Mouse (Mus musculus) mature B cell (primary cell): ENCODE measurements around the gene Scand1.

Experiments used
- in situ Hi-C: fragments of 300-500 bp; cut with MboI; formaldehyde crosslinking; loops from 2 replicates; pipeline ENCODE4 v1.14.3; 2019

Gene Scand1

DNA sequence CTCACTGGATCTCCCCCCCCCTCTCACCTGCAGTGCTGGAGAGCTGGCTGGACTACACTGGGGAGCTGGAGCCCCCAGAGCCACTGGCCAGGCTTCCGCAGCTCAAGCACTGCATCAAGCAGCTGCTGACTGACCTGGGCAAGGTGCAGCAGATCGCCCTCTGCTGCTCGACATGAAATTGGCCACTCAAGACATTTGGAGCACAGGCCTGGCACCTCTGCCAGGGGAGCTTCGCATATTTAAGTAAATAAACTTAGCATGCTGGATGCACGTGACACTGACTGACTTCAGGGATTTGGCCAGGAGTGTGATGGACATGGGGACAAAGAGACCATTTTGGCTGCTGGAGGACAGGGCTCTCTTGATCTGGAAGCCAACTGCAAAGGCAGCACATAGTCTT, 5.2 kb downstream of the Scand1 start:
- in situ Hi-C loops: no loop called here

DNA sequence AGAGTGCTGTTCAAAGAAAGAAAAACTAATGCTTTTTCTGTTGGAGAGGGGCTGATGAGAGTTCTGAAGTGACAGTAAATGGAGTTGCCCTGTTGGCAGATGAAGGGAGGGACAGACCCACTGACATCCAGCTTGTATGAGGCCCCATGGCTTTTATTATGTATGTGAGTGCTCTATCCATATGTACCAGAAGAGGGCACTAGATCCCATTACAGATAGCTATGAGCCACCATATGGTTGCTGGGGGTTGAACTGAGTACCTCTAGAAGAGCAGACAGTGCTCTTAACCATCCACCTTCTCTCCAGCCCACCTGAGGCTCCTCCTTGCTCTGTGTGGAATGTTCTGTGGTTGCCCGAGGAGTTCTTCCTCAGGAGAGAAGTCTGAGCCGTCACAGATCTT, 6.7 kb downstream of the Scand1 start:
- in situ Hi-C loops: no loop called here

DNA sequence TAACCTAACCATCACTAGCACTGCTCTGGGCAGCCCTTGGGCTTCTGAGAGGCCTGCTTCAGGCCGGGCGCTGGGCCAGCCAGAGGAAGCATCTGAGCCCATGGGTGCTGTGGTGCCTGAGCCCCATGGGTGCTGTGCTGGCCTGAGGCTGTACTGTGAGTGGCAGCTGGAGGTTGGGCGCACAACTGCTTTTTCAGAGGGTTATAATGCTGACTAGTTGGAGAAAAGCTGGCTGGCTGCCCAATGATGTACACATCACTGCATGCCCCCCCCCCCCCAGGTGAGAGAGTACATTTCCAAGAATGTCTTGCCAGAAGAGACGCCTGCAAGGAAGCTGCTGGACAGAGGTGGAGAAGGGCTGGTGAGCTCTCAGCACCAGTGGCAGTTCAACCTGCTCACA, 8.2 kb downstream of the Scand1 start:
- in situ Hi-C loops: no loop called here

DNA sequence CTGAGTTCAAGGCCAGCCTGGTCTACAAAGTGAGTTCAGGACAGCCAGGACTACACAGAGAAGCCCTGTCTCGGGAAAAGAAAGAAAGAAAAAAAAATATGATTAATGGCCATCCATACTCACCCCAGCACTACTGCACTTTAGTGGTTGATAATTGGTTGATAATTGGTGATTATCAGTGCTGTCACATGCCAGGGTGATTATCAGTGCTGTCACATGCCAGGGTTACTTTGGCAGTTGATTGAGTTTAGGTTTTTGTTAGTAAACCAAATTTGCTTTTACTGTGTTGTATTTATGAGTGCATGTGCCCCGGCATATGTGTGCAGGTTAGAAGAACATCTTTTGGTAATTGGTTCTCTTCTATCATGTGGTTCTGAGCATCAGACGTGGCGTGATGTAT, 10.4 kb downstream of the Scand1 start:
- in situ Hi-C loops: no loop called here

DNA sequence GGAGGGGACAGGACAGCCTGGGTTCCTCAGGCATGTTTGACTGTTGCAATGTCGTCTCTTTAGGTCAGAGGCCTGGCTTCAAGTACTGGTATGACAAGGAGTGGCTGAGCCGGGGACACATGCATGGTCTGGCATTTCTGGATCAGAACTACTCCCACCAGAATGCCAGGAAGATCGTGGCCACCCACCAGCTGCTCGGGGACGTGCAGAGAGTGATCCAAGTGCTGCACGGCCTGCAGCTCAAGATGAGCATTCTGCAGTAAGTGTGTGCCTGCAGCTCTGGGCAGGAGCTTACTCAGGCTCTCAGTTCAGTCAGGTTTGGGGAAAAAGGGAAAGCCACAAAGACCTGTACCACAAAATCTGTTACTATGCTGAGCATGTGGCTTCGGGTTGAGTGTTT, 14.0 kb downstream of the Scand1 start:
- in situ Hi-C loops: no loop called here

DNA sequence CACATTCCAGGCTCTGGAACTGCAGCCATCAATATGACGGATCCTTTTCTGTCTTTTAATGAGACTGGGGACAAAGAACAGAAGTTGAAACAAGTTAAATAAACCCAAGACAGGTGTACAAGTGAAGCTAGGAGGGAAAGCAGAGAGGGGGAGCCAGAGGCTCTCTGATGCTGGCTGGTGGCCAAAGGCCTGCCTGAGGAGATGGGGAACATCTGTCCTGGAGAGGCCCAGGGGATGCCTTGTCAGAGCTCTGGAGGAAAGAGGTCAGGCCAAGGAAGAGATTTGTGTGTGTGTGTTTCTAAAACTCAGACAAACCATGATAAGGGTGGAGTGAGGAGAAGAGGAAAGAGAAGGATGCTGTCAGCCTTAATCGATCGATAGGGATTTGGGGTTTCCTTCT, 14.9 kb downstream of the Scand1 start:
- in situ Hi-C loops: no loop called here

DNA sequence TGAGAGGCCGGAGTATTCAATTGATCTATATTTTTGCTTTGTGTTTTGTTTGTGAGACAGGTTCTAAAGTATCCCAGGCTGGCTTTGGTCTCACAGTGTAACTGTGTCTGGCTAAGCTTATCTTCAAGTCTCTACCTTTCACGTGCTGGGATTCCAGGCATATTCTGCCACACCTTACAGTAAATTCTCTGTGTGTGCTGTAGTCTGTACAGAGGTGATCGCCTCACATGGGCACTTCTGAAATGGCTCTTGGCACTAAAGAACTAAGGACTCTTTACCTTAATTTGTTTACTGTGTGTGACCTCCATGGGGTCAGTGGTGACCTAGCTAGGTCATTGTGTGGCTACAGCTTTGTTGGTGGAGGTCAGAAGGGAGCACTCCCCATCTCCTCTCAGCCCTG, 16.3 kb downstream of the Scand1 start:
- in situ Hi-C loops: no loop called here

DNA sequence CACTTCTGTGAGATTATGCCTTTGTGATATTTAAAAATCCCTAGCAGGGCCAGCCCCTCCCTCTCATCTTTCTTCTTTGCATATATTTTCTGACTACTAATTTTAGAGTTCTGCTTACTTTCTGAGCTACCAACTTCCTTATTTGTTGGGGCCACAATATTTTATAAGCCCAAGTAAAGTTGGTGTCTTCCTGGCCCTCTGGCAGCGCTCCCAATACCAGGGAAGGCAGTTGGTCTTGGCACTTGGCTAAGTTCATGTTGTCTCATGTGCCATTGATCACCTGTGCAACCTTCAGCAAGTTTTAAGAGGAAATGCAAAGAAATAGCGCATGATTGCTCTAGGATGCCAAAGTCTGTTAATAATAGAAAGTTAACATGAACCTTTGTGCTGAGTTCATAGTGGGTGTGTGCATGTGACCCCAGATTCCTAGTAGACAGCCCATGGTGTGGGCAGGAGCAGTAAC, 16.9 kb downstream of the Scand1 start:
- in situ Hi-C loops: no loop called here

DNA sequence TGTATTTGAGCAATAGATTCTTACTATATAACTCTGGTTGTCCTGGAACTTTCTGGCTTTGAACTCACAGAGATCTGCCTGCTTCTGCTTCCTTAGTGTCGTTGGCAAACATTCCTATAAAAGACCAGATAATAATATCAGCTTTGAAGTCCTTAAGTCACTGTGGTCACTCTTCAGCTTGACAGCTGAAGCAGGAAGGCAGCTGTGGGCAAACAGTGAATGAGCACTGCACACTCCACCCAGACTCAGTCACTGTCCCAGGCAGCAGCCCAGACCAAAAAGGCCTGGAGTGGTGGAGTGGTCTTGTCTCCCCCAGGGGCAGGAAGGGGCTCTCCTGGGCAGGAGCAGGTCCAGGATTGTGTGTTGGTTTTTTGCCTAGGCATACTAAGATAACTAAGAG, 20.5 kb downstream of the Scand1 start:
- in situ Hi-C loops: no loop called here

DNA sequence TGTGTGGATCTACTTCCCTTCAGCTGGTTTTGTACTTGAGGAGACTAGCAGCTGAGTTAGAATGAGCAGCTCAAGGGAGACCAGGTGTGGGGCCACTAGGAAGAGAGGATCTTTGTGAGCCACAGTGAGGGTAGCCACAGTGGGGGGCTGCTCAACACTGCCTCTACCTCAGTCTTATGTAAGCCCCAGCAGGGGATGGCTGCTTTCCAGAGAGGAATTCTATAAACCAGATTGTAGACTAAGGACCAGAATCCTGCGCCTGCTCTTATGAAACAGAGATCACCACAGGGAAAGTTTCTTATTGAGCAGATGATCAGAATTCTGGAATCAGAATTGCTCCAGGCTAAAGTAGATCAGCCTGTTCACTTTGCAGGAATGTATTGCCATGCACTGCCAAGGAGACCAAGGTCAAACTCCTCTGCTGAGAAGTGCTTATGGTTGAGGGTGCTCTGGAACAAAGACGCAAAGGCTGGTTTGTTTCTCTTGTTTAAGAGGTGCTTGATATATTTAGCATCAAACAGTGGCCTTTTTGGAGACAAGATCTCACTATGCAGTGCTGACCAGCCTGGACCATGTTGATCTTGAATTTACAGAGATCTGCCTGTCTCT, 22.8 kb downstream of the Scand1 start:
- in situ Hi-C loops: no loop called here

DNA sequence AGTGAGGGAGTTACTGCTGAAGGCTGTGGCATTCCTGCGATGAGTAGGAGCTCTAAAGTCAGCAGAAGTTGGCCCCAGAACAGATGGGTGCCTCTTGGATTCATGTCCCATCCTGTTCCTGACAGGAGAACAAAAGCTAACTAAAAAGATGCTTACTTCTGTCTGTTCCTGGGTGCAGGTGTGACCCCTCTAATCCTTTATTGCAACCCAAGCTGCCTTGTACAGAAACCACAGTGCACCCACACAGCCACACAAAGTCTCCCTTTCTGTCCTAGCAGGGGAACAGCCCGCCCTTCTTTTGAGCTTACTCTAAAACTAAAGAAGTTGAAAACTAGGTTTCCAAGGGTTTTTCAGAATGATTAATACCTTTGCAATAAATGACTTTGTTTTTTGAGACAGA, 24.3 kb downstream of the Scand1 start:
- in situ Hi-C loops: no loop called here

DNA sequence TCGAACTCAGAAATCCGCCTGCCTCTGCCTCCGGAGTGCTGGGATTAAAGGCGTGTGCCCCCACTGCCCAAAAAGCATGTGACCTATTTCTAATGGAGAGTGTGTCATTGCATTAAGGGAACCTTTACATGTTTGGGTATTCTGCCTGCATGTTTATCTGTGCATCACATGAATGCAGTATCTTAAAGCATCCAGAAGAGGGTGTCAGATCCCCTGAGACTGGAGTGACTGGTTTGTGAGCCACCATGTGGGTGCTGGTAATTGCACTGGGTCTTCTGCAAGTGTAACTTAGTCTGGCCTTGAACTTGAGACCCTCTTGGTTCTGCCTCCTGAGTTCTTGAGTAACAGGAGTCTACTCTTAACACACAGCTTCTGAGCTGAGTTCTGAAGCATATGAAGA, 25.8 kb downstream of the Scand1 start:
- in situ Hi-C loops: no loop called here

DNA sequence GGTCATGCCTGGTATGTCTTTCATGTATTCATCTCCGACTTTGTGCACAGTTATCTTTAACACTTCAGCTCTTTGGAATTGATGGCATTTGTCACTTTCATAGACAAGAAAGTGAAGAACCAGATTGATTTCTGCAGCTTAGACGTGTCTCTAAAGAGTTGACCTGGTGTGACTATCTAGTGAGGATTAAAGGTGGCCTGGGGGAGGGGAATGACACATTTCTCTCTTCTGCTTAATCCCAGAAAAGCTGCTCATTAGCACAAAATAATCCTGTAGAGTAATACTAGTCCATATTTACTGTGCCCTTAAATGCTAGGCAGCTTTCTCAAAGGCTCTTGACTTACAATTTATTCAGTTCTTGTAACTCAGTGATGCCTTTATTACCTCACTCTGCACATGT, 27.3 kb downstream of the Scand1 start:
- in situ Hi-C loops: no loop called here

DNA sequence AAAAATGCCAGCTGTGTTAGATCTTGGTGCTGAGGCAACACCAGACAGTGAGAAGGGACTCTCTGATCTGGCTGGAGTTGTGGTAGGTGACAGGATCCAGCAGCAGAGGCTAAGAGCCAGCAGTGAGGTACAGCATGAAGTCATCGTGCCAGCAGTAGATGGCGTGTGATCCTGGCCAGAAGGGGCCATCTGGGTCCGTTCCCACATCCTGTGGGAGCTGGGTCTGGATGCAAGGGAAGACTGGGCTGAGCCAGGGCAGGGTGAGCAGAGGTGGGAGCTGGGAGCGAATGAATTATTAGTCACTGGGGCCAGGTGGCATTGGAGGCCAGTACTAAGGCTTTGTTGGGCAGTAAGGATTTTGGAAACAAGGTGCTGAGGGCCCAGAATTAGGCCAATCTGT, 31.3 kb downstream of the Scand1 start:
- in situ Hi-C loops: no loop called here

DNA sequence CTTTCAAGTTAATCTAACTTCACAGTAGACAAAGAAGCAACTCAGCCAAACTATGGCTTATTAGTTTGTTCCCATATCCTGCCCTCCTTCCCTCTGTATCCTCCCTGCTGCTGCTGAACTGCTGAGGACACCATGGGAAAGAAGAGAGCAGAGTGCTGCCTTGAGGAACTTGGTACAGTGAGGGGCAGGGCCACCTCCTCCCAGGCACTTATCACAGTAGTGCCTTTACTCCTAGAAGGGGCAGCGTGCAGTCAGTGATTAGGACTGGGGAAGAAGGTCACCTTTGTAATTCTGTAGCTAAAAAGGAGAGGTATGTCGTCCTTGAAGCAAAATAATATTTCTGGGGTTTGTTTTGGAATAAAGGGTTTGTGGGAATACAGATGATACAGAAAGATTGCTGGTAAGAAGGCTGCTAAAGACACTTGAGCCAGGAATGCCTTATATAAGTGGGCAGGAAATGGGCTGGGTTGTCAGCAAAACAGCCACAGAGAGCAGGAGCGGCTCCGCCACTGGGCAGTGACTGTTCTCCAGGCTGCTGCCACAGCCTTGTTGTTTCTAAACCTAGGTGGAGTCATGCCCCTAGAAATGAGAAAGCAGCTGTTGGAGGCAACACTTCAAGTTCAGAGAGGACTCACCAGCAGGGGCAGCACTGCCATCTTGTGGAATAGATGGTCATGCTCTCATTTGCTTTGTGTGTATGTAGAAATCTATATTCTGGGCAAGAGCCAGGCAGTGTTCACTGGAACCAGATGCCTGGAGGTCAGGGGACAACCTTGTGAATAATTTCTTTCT, 34.1 kb downstream of the Scand1 start:
- in situ Hi-C loops: no loop called here

DNA sequence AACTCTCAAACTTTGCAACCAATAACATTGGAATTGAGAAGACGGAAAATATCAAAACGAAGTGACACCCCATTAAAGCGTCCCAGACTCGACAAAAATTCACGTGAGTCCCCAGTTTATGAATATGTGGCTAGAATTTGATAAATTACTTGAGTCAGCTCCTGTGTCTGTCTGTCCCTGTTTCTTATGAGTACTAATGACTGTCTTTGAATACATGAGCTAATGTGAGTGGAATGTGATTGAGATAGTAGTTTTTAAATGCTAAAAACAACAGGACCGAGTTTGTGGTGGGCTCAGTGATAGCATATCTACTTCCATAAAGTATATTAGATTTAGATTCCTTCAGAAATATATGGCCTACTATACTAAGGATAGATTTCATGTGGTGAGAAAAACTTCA, 40.0 kb downstream of the Scand1 start:
- in situ Hi-C loops: no loop called here

DNA sequence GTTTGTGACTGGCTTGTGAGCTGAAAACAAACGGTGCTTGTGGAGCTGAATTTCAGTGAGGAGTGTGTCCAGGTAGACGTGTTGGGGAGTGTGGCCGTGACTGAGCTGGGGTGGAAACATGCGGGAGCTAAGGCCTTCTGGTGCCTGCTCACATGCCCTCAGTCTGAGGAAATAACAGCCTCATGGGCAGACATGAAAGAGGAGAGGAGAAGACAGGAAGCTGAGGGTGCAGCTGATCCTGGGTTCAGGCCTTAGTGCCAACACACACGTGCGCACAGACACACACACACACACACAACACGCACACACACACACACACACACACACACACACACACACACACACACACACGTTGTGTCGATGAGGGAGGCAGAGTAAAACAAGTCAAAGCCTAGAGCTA, 44.9 kb downstream of the Scand1 start:
- in situ Hi-C loops: no loop called here

DNA sequence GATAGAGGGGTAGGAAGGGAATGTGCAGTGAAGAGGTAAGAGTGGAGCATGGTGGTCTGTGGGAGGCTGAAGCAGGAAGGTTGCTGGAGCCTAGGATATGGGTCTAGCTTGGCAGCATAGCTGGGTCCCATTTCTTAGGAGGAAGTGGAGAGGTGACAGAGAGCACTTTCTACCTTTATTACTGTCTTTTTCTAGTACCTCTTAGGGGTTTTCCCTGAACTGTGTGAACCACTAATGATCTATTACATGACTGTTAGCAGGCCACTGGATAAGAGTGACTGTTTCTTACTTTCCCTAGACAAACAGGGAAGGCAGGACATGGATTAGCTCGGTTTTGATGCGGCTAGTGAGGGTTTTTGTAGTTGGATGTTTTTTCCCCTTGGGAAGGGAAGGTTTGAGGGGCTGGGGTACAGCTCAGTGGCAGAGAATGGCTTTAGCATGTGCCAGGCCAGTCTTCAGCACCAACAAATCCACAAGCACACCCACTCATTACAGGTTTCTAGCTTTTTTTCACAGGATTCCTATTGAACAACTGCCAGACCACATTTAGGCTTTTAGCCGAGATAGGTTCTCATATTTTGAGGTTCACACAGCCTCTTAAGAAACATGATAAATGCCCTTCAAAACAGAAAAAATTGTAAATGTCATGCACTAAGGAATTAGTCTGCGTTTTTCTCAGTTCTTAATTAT, 49.2 kb downstream of the Scand1 start:
- in situ Hi-C loops: no loop called here
